Mouse (Mus musculus) T-helper 2 cell (primary cell): ENCODE measurements at regions not wholly inside any gene's neighbourhood (a gene's known extent, or its start where the extent isn't known, plus 50 kb on each side); places are given as distances from the start of the nearest gene placed in this dataset.
"Not testable (repeated sequence)": the region's sequence is repeated elsewhere in the genome, so short reads cannot be mapped to it uniquely, and the experiment has no call there.

Experiments used
- in situ Hi-C: fragments of 300-600 bp; cut with MboI, MseI; formaldehyde crosslinking; loops from one replicate; pipeline ENCODE4 v1.15.1; 2025; ENCODE audit warnings: high pct_unique_total_duplicates

GRCm38 (mm10) chr7:129689464-129689863, 97.8 kb downstream of the Wdr11 start:
- in situ Hi-C loops, result no loop called here

DNA sequence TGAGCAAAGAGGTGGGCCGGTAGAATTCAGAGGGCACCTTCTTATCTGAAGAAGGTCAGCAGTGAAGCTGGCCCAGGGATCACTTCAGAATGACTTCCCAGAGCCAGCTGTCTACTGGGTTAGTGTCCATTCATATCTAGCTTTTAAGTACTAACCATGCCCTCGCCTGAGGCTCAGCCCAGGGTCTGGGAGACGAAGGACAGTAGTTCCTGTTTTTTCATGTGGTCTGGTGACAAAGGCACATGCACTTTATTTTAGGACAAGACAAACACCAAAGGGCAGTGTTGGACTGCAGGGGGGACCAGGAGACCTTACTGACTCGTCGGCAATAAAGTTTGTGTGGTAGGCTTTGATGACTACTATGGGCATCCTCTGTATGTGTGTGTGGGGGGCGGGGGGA, 99.2 kb downstream of the Wdr11 start:
- in situ Hi-C loops, result no loop called here

DNA sequence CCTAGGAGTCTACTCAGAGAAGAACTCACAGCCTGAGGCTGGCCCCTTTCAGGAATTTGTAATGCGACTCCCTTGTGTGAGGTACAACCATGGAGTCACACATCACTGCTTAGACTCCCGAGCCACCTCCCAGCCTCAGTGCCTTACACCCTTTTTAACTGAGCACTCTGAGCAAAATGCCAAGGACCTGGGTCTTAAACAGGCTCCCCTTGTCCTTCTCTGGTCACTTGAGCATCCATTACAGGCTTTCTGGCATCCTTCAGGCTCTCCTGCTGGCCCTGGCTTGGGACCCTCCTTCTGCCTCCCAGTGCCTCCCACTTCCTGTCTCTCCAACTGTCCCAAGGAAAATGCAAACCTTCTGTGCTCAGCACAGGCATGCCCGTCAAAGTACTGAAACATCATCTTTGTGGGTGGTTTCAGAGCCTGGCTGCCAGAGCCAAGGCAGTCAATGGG, 100.0 kb downstream of the Wdr11 start:
- in situ Hi-C loops, result no loop called here

DNA sequence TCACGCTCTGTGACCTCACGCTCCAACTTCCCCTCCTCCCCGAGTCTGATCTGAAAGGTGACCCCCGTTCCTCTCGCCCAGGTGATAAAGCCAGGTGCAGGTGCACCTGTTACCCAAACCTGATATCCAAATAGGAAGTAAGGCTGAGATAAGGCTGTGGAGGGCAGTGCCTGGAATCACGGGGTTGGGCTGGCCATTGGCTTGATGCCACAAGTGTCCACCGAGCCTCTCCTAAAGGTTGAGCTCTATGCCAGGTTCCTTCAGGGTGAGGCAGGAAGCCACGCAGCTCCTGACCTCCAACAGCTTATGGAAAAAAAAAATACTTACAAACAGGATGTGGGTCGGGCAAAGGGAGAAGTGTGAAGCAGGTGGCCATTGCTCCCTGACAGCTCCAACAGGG, 102.0 kb downstream of the Wdr11 start:
- in situ Hi-C loops, result no loop called here

GRCm38 (mm10) chr7:129694168-129694567, 102.5 kb downstream of the Wdr11 start:
- in situ Hi-C loops, result no loop called here

- in situ Hi-C loops, result no loop called here
Measured at GRCm38 (mm10) chr7:129699931-129700570, 108.4 kb downstream of the Wdr11 start.

GRCm38 (mm10) chr7:129727559-129727958, 135.9 kb downstream of the Wdr11 start:
- in situ Hi-C loops, result no loop called here

DNA sequence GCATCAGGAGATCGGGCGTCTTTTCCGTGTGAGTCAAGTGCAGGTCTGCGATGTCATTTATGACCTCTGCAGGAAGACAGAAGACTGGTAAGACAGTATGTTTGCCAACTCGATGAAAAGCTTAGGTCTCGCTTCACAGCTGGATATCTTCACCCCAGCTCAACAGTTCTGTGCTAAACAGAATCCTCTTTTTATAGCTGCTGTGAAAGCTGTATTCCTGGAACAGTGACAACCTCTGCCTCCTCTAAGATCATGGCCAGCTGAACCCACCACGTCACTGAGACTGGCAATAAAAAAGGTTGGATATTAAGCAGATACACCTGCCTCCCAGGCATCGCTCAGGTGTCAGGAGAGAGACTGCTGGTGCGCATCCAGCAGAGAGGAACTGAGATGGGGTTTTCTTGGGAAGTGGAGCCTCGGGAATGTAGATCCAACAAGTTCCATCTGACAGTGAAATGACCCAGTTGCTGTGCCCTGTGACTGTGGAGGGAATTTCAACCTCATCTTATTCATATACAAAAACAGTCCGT, 138.1 kb downstream of the Wdr11 start:
- in situ Hi-C loops, result no loop called here

DNA sequence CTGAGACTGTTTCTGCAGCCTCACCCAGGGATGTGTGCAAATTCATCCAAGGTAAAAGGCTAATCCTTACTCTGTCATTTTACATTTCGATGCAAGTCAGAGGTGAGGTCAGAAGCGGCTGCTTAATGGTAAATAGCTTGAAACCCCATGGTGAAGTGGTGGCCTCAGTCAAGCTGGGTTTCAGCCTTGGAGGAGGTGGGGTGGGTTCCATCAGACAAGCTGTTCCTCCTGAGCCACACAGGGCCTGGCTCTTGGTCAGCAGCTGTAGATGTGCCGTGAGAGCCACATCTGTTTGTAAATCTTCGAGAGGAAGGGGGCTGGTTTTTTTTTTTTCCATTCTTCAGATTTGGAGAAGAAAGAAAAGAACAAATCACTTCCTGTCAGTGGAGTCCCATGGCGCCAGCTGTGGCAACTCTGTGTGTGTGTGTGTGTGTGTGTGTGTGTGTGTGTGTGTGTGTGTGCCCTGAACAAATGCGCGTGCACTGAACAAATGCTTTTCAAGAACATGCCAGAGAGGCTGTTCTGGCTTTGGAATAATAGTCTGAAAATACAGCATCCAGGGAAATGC, 139.2 kb downstream of the Wdr11 start:
- in situ Hi-C loops, result no loop called here

DNA sequence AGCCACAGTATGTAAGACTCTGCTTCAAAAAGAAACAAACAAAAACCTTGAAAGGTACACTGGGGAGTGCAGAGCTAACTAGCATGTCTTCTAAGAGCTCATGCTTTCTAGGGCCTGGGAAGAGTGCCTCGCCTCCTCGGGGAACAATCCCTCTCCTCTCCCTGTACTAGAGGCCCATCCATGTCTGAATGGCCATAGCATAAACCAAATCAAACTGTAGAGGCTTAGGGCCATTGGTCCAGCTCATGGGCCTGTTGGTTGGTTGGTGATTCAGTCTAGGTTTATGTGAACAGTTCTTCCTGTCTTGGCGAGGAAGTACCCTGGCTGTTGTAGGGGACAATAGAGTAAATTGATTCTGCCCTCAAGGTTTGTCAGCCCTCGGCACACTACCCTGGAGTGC, 151.0 kb downstream of the Wdr11 start:
- in situ Hi-C loops, result no loop called here

- in situ Hi-C loops, result no loop called here
Measured at GRCm38 (mm10) chr7:129743955-129744666, 152.4 kb downstream of the Wdr11 start.

GRCm38 (mm10) chr7:129746639-129747038, 155.0 kb downstream of the Wdr11 start:
- in situ Hi-C loops, result no loop called here

GRCm38 (mm10) chr7:129750936-129751335, 159.3 kb downstream of the Wdr11 start:
- in situ Hi-C loops, result no loop called here

- in situ Hi-C loops, result no loop called here
Measured at GRCm38 (mm10) chr7:129754737-129755136, 163.1 kb downstream of the Wdr11 start.

- in situ Hi-C loops, result no loop called here
Measured at GRCm38 (mm10) chr7:129756138-129756537, 164.5 kb downstream of the Wdr11 start.

GRCm38 (mm10) chr7:129759848-129760247, 168.2 kb downstream of the Wdr11 start:
- in situ Hi-C loops, result no loop called here

GRCm38 (mm10) chr7:129760386-129760785, 168.7 kb downstream of the Wdr11 start:
- in situ Hi-C loops, result no loop called here

- in situ Hi-C loops, result no loop called here
Measured at GRCm38 (mm10) chr7:129763754-129764153, 172.1 kb downstream of the Wdr11 start.

- in situ Hi-C loops, result no loop called here
Measured at GRCm38 (mm10) chr7:129764456-129764970, 172.8 kb downstream of the Wdr11 start.

GRCm38 (mm10) chr7:129765681-129766080, 174.0 kb downstream of the Wdr11 start:
- in situ Hi-C loops, result no loop called here

DNA sequence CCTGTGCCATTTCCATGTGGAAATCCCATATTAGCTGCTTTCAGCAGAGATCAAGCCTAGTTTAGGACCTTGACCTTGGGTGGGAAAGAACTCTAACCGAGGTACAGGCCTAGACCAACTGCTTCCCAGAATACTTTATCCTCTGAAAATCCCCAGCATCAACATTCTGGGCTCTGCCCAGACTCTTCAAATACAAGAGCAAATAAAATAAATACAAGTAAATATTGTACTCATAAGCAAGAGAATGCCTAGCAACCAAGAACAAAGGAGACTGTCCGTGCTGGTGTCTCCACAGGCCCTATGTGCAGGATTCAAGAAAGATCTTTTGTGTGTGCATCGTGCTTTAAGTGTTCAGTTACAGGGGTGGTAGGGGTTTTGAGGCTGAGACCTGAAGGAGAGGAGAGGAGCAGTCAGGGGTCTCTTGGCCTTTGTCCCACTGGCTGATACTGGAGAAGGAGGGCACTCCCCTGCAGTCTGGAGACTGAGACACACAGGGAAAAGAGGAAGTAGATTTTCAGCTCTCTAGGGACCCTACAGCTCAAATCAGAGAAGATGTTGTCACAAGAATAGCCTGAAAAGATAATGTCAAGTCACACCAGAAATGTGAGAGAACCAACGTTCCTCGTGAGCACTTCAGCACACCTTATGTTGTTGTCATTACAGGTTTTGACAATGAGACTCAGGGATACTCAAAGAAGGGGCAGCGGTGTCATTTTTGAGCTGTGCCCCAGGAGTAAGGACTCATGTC, 174.6 kb downstream of the Wdr11 start:
- in situ Hi-C loops, result no loop called here

- in situ Hi-C loops, result not testable (repeated sequence)
Measured at GRCm38 (mm10) chr7:129769673-129770072, 178.0 kb downstream of the Wdr11 start.
